Mouse (Mus musculus): ENCODE measurements at regions not wholly inside any gene's neighbourhood (a gene's known extent, or its start where the extent isn't known, plus 50 kb on each side); places are given as distances from the start of the nearest gene placed in this dataset.

- H3K27me3 ChIP-seq (ENCODE audit: control insufficient read depth in 1 of 2, insufficient read depth in 2 of 2, low read length in 2 of 2), result no peaks in the 10 kb centered on the region
- no peak overlapping the region for H3K4me3 ChIP-seq (ENCODE audit: control insufficient read depth in 1 of 2, insufficient read depth in 1 of 2, low read depth in 2 of 2, low read length in 2 of 2)
- no peaks in the 10 kb centered on the region for H3K9me3 ChIP-seq (replicated peaks; ENCODE audit: insufficient read depth, low read length)
- no peak overlapping the region for H3K27ac ChIP-seq (ENCODE audit: control insufficient read depth, low read depth, low read length)
- H3K36me3 ChIP-seq (ENCODE audit: control insufficient read depth in 1 of 2, insufficient read depth in 2 of 2, low read length in 2 of 2), result no peaks in the 10 kb centered on the region
- H3K79me2 ChIP-seq (ENCODE audit: control insufficient read depth, insufficient read depth, low read length, poor library complexity), result no peaks in the 10 kb centered on the region
- DNase-seq (ENCODE audit: low read depth, low spot score), result no peak
- TF ChIP-seq E2F4 (IDR thresholded peaks at IDR 0.05; ENCODE audit: borderline replicate concordance, low read depth, low read length) (no peak), CHD1 (IDR thresholded peaks at IDR 0.05; ENCODE audit: low read depth, low read length) (no peak), CTCF (IDR thresholded peaks at IDR 0.05 in 2 of 3, conservative IDR thresholded peaks at IDR 0.05 in 1 of 3; ENCODE audit: control insufficient read depth in 1 of 3, insufficient read depth in 1 of 3, low read depth in 2 of 3, low read length in 3 of 3, poor library complexity in 1 of 3, severe bottlenecking in 1 of 3) (no peak), ZNF384 (IDR thresholded peaks at IDR 0.05; ENCODE audit: low read depth, low read length) (no peak), SIN3A (IDR thresholded peaks at IDR 0.05; ENCODE audit: low read length) (no peak), HCFC1 (IDR thresholded peaks at IDR 0.05; ENCODE audit: low read depth, low read length) (no peak), ZKSCAN1 (IDR thresholded peaks at IDR 0.05; ENCODE audit: low read depth, low read length) (no peak), GATA1 (IDR thresholded peaks at IDR 0.05; ENCODE audit: low read depth, low read length) (no peak), MXI1 (IDR thresholded peaks at IDR 0.05; ENCODE audit: low read depth, low read length) (no peak), EP300 (IDR thresholded peaks at IDR 0.05; ENCODE audit: low read depth in 1 of 2, low read length in 2 of 2) (no peak), MAZ (IDR thresholded peaks at IDR 0.05; ENCODE audit: low read depth, low read length) (no peak), TBP (IDR thresholded peaks at IDR 0.05; ENCODE audit: low read depth, low read length) (no peak), RAD21 (IDR thresholded peaks at IDR 0.05; ENCODE audit: low read depth, low read length) (no peak), GABPA (IDR thresholded peaks at IDR 0.05; ENCODE audit: low read depth, low read length) (no peak), JUND (IDR thresholded peaks at IDR 0.05; ENCODE audit: low read depth, low read length) (no peak), USF1 (IDR thresholded peaks at IDR 0.05; ENCODE audit: low read depth, low read length) (no peak), BHLHE40 (IDR thresholded peaks at IDR 0.05; ENCODE audit: borderline replicate concordance, low read depth, low read length) (no peak)
- H3K9ac ChIP-seq (ENCODE audit: control insufficient read depth, low read depth, low read length, poor library complexity, severe bottlenecking), result no peak overlapping the region
- H3K4me1 ChIP-seq (ENCODE audit: control insufficient read depth in 1 of 2, insufficient read depth in 2 of 2, low read length in 2 of 2), result no peaks in the 10 kb centered on the region
Measured at GRCm38 (mm10) chr15:75371618-75372017, 103.4 kb downstream of the Ly6f start.

- H3K9me3 ChIP-seq (replicated peaks; ENCODE audit: insufficient read depth, low read length), result no peaks in the 10 kb centered on the region
- H3K4me1 ChIP-seq (ENCODE audit: control insufficient read depth in 1 of 2, insufficient read depth in 2 of 2, low read length in 2 of 2), result no peaks in the 10 kb centered on the region
- H3K27ac ChIP-seq (ENCODE audit: control insufficient read depth, low read depth, low read length), result no peak overlapping the region
- no peak for TF ChIP-seq GATA1 (IDR thresholded peaks at IDR 0.05; ENCODE audit: low read depth, low read length)
- TF ChIP-seq ETS1 (IDR thresholded peaks at IDR 0.05; ENCODE audit: low read depth, low read length), result no peak
- TF ChIP-seq NELFE (IDR thresholded peaks at IDR 0.05; ENCODE audit: low read depth, low read length), result no peak
- no peak for TF ChIP-seq TCF12 (IDR thresholded peaks at IDR 0.05; ENCODE audit: low read depth, low read length)
- no peak for TF ChIP-seq MEF2A (IDR thresholded peaks at IDR 0.05; ENCODE audit: extremely low read depth, insufficient replicate concordance, low read depth, low read length, poor library complexity, severe bottlenecking)
- no peak for TF ChIP-seq CHD1 (IDR thresholded peaks at IDR 0.05; ENCODE audit: low read depth, low read length)
- TF ChIP-seq HCFC1 (IDR thresholded peaks at IDR 0.05; ENCODE audit: low read depth, low read length), result no peak
- TF ChIP-seq MAZ (IDR thresholded peaks at IDR 0.05; ENCODE audit: low read depth, low read length), result no peak
- no peak for TF ChIP-seq ZKSCAN1 (IDR thresholded peaks at IDR 0.05; ENCODE audit: low read depth, low read length)
- no peak for TF ChIP-seq EP300 (IDR thresholded peaks at IDR 0.05; ENCODE audit: low read depth in 1 of 2, low read length in 2 of 2)
- TF ChIP-seq KAT2A (conservative IDR thresholded peaks at IDR 0.05; ENCODE audit: low read depth, low read length), result no peak
- no peak for TF ChIP-seq MAX (IDR thresholded peaks at IDR 0.05; ENCODE audit: low read length)
- no peak for TF ChIP-seq TAL1 (IDR thresholded peaks at IDR 0.05; ENCODE audit: low read length)
- TF ChIP-seq ZC3H11A (IDR thresholded peaks at IDR 0.05; ENCODE audit: low read depth, low read length), result no peak
- H3K79me2 ChIP-seq (ENCODE audit: control insufficient read depth, insufficient read depth, low read length, poor library complexity), result no peaks in the 10 kb centered on the region
- H3K36me3 ChIP-seq (ENCODE audit: control insufficient read depth in 1 of 2, insufficient read depth in 2 of 2, low read length in 2 of 2), result no peaks in the 10 kb centered on the region
- DNase-seq (ENCODE audit: low read depth, low spot score), result no peak
- no peak overlapping the region for H3K9ac ChIP-seq (ENCODE audit: control insufficient read depth, low read depth, low read length, poor library complexity, severe bottlenecking)
- H3K27me3 ChIP-seq (ENCODE audit: control insufficient read depth in 1 of 2, insufficient read depth in 2 of 2, low read length in 2 of 2), result no peaks in the 10 kb centered on the region
- H3K4me3 ChIP-seq (ENCODE audit: control insufficient read depth in 1 of 2, insufficient read depth in 1 of 2, low read depth in 2 of 2, low read length in 2 of 2), result no peak overlapping the region
Measured at GRCm38 (mm10) chr15:75376391-75377100, 108.3 kb downstream of the Ly6f start.

All from MEL (cell line).